Mouse (Mus musculus): ENCODE data around the gene Catsper3.

GRCm38 (mm10) chr13:55829018-55829655, 44.8 kb downstream of the Catsper3 start:
- TF ChIP-seq CTCF (IDR thresholded peaks at IDR 0.05; ENCODE audit: borderline replicate concordance, insufficient read depth, low read length) (no peak), POLR2A (IDR thresholded peaks at IDR 0.05; ENCODE audit: low read depth, low read length) (no peak)
